Mouse (Mus musculus): ENCODE results near the gene Tex29.
"Not testable (repeated sequence)": the region's sequence is repeated elsewhere in the genome, so short reads cannot be mapped to it uniquely, and the experiment has no call there.

Tex29 gene

GRCm38 (mm10) chr8:11830214-11831046, 9.8 kb upstream of the Tex29 start:
- in situ Hi-C loops (cut with MboI; ENCODE audit: low sequenced_read_pairs) = no loop called here

GRCm38 (mm10) chr8:11831174-11831573, 9.1 kb upstream of the Tex29 start:
- in situ Hi-C loops (cut with MboI; ENCODE audit: low sequenced_read_pairs) = no loop called here

GRCm38 (mm10) chr8:11831939-11832338, 8.3 kb upstream of the Tex29 start:
- in situ Hi-C loops (cut with MboI; ENCODE audit: low sequenced_read_pairs) = no loop called here

- in situ Hi-C loops (cut with MboI; ENCODE audit: low sequenced_read_pairs) = no loop called here
These were observed 7.1 kb upstream of the Tex29 start for GRCm38 (mm10) chr8:11833157-11833556.

GRCm38 (mm10) chr8:11834200-11834599, 6.1 kb upstream of the Tex29 start:
- in situ Hi-C loops (cut with MboI; ENCODE audit: low sequenced_read_pairs) = no loop called here

- in situ Hi-C loops (cut with MboI; ENCODE audit: low sequenced_read_pairs) = no loop called here
These were observed 5.6 kb upstream of the Tex29 start for GRCm38 (mm10) chr8:11834691-11835090.

- in situ Hi-C loops (cut with MboI; ENCODE audit: low sequenced_read_pairs) = no loop called here
These were observed 1.3 kb downstream of the Tex29 start for GRCm38 (mm10) chr8:11841571-11841970.

- in situ Hi-C loops (cut with MboI; ENCODE audit: low sequenced_read_pairs) = no loop called here
These were observed 2.5 kb downstream of the Tex29 start for GRCm38 (mm10) chr8:11842757-11843156.

- in situ Hi-C loops (cut with MboI; ENCODE audit: low sequenced_read_pairs) = no loop called here
These were observed 3.5 kb downstream of the Tex29 start for GRCm38 (mm10) chr8:11843677-11844315.

- in situ Hi-C loops (cut with MboI; ENCODE audit: low sequenced_read_pairs) = no loop called here
These were observed 4.0 kb downstream of the Tex29 start for GRCm38 (mm10) chr8:11844316-11844685.

GRCm38 (mm10) chr8:11846807-11847206, 6.5 kb downstream of the Tex29 start:
- in situ Hi-C loops (cut with MboI; ENCODE audit: low sequenced_read_pairs) = no loop called here

- in situ Hi-C loops (cut with MboI; ENCODE audit: low sequenced_read_pairs) = no loop called here
These were observed 27.6 kb downstream of the Tex29 start for GRCm38 (mm10) chr8:11867832-11868231.

- in situ Hi-C loops (cut with MboI; ENCODE audit: low sequenced_read_pairs) = not testable (repeated sequence)
These were observed 34.0 kb downstream of the Tex29 start for GRCm38 (mm10) chr8:11874227-11874626.

GRCm38 (mm10) chr8:11884646-11885045, 44.4 kb downstream of the Tex29 start:
- in situ Hi-C loops (cut with MboI; ENCODE audit: low sequenced_read_pairs) = no loop called here

- in situ Hi-C loops (cut with MboI; ENCODE audit: low sequenced_read_pairs) = no loop called here
These were observed 45.8 kb downstream of the Tex29 start for GRCm38 (mm10) chr8:11885881-11886699.

GRCm38 (mm10) chr8:11886824-11887223, 46.5 kb downstream of the Tex29 start:
- in situ Hi-C loops (cut with MboI; ENCODE audit: low sequenced_read_pairs) = no loop called here

- in situ Hi-C loops (cut with MboI; ENCODE audit: low sequenced_read_pairs) = no loop called here
These were observed 49.1 kb downstream of the Tex29 start for GRCm38 (mm10) chr8:11889156-11890018.

- in situ Hi-C loops (cut with MboI; ENCODE audit: low sequenced_read_pairs) = no loop called here
These were observed 52.5 kb downstream of the Tex29 start for GRCm38 (mm10) chr8:11892756-11893155.

- in situ Hi-C loops (cut with MboI; ENCODE audit: low sequenced_read_pairs) = no loop called here
These were observed 55.9 kb downstream of the Tex29 start for GRCm38 (mm10) chr8:11896022-11896662.

GRCm38 (mm10) chr8:11896677-11897076, 56.4 kb downstream of the Tex29 start:
- in situ Hi-C loops (cut with MboI; ENCODE audit: low sequenced_read_pairs) = no loop called here

All from CH12F3 (cell line).